Mouse (Mus musculus) thymus, postnatal 4 days (tissue): Measurements from ENCODE around the gene Nrxn2.

ENCODE experiments used
- DNase-seq: peaks from one replicate; pipeline ENCODE4 v3.0.0; 2021

Gene Nrxn2

GRCm38 (mm10) chr19:6418233-6418879 lies at the start of gene Nrxn2:
Nrxn2 (plus strand) TSS chr19:6418731.
- DNase-seq = peak; percentile 93

DNA sequence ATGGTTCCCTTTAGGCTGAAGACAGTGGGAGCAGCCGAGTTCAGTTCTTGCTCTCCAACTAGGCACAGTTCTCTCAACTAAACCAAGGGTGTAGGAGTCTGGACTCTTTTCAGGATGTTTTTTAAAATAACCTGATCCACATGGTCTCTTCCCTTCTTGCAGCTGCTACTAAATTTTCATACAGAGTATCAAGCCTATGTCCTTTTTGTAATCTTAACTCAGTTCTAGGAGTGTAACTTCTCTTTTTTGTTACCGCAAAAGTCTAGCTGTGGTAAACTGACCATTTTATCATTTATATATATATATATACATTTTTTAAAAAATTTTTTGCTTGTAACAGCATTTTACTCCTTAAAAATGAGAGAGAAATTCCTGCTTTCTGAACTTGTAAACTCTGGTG lies 48.4 kb upstream of the Nrxn2 start:
- no peak for DNase-seq

- DNase-seq = no peak
These were observed 46.1 kb upstream of the Nrxn2 start for GRCm38 (mm10) chr19:6372433-6372832.

GRCm38 (mm10) chr19:6373539-6374400 lies 44.8 kb upstream of the Nrxn2 start:
- DNase-seq = peak; percentile 97

DNA sequence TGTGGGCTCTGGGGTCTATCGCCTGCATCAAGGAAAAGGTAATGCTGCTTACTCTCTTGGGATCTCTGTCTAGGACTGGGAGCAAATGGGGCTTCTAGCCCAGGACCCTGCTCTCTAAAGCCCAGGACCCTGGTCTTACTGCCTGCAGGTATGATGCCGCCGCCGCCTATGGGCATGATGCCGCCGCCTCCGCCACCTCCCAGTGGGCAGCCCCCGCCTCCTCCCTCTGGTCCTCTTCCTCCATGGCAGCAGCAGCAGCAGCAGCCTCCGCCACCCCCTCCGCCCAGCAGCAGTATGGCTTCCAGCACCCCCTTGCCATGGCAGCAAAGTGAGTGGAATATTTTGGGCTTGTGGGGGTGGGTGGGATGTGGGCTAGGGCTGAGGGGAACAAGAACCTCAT lies 44.0 kb upstream of the Nrxn2 start:
- DNase-seq = no peak

- no peak for DNase-seq
These were observed 42.9 kb upstream of the Nrxn2 start for GRCm38 (mm10) chr19:6375423-6376254.

- DNase-seq = peak; percentile 77
These were observed 42.3 kb upstream of the Nrxn2 start for GRCm38 (mm10) chr19:6376255-6376564.

GRCm38 (mm10) chr19:6376643-6377042 lies 41.9 kb upstream of the Nrxn2 start:
- no peak for DNase-seq

GRCm38 (mm10) chr19:6377327-6378040 lies 41.0 kb upstream of the Nrxn2 start:
- no peak for DNase-seq

DNA sequence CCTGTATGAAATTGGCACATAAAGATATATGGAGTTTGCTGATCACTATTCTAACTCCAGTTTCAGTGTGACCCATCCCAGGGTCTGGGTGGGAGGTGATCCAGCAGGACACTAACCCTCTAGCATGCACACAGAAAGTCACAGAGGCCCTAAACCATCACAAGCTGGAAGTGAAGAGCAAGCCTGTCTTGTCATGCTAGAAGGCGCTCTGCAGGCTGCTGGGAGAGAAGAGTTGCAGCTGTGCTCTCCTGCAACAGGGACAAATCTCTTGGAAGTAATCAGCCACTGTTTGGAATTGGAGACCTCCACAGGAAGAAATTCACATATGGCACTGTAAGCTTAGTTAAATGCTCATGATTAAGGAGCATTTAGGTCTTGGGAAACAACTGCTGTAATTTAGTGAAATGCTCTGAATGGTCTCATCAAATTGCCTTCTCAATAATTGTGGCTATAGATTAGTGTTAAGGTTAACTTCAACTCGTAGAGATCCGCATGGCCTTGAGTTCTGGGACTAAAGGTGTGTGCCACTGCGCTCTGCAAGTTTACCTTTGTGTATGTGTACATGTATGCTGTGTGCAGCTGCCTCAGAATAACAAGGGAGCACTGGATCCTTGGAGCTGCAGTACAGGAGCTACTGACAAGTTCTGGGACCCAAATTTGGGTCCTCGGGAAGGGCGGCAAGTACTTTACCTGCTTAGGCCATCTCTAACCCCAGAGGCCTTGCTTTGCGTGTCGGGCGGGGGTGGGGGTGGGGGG lies 37.9 kb upstream of the Nrxn2 start:
- no peak for DNase-seq

DNA sequence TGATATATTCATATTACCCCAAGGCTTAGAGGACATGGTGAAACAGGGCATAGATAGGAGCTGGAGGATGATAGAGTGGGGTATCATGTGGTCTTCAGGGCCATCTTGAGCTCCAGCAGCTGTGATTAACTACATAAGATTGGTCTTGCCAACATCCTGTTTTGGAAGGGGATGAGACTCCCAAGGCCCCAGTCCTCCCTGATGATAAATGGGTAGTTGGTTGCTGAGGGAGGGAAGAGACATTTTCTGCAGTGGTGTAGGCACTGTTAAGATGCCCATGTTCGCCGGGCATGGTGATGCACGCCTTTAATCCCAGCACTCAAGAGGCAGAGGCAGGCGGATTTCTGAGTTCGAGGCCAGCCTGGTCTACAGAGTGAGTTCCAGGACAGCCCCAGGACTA lies 37.3 kb upstream of the Nrxn2 start:
- DNase-seq = no peak

GRCm38 (mm10) chr19:6382323-6382924 lies 36.1 kb upstream of the Nrxn2 start:
- DNase-seq = no peak

DNA sequence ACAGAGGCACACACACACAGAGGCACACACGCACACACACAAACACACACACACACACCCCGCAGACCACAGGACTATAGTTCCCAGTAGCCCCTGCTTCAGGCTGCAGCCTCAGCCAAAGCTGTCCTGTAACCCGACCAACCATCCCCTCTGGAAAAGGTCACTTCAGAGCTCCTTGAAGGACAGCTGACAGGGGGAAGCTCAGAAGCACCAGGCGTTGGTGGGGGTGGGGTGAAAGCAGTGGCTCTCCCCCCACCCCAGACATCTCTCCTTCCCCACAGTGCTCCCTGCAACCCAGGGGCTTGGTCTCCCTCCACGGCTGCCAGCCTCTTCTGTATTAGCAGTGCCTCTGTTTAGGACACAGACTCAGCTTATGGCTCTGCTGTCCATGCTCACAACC lies 35.1 kb upstream of the Nrxn2 start:
- no peak for DNase-seq

- peak; percentile 51 for DNase-seq
These were observed 34.4 kb upstream of the Nrxn2 start, which contains the start of gene Pygm for GRCm38 (mm10) chr19:6384128-6384527. Pygm (plus strand) TSS chr19:6384399.

- DNase-seq = no peak
These were observed 33.6 kb upstream of the Nrxn2 start for GRCm38 (mm10) chr19:6384954-6385353.

DNA sequence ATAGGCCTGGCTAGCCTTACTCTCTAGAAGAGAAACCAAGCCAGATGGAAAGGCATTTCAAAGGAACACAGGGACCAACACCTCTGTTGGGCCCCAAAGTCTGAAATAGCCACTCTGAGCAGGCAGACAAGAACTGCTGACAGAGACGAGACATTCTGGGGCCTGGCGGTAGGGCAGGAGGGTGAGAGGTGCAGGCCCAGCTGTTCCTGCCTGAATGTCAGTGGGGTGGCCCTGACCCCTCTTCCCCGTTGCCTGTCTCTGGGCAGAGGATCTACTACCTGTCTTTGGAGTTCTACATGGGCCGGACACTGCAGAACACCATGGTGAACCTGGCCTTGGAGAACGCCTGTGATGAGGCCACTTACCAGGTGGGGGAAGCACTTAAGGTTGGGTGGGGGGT lies 33.1 kb upstream of the Nrxn2 start:
- DNase-seq = no peak

DNA sequence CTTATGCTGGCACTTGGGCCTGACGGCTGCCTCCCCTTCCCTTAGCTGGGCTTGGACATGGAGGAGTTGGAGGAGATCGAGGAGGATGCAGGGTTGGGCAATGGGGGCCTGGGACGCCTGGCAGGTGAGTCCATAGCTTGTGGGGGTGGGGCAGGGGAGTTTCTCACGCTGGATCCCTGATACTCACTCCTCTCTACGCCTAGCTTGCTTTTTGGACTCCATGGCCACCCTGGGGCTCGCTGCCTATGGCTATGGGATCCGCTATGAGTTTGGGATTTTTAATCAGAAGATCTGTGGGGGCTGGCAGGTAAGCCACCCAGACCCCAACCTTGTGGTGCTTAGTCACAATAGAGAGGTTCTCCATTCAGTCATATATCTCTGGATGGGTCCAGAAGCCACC lies 32.7 kb upstream of the Nrxn2 start:
- peak; percentile 18 for DNase-seq

- no peak for DNase-seq
These were observed 32.3 kb upstream of the Nrxn2 start for GRCm38 (mm10) chr19:6386234-6386633.

- DNase-seq = peak; percentile 27
These were observed 30.5 kb upstream of the Nrxn2 start for GRCm38 (mm10) chr19:6388006-6388405.

GRCm38 (mm10) chr19:6389803-6390202 lies 28.7 kb upstream of the Nrxn2 start:
- DNase-seq = peak; percentile 79

- no peak for DNase-seq
These were observed 28.3 kb upstream of the Nrxn2 start for GRCm38 (mm10) chr19:6390251-6390650.
